Comparison of ENCODE assay signal across 15 mouse cellular contexts in the genomic region with DNA sequence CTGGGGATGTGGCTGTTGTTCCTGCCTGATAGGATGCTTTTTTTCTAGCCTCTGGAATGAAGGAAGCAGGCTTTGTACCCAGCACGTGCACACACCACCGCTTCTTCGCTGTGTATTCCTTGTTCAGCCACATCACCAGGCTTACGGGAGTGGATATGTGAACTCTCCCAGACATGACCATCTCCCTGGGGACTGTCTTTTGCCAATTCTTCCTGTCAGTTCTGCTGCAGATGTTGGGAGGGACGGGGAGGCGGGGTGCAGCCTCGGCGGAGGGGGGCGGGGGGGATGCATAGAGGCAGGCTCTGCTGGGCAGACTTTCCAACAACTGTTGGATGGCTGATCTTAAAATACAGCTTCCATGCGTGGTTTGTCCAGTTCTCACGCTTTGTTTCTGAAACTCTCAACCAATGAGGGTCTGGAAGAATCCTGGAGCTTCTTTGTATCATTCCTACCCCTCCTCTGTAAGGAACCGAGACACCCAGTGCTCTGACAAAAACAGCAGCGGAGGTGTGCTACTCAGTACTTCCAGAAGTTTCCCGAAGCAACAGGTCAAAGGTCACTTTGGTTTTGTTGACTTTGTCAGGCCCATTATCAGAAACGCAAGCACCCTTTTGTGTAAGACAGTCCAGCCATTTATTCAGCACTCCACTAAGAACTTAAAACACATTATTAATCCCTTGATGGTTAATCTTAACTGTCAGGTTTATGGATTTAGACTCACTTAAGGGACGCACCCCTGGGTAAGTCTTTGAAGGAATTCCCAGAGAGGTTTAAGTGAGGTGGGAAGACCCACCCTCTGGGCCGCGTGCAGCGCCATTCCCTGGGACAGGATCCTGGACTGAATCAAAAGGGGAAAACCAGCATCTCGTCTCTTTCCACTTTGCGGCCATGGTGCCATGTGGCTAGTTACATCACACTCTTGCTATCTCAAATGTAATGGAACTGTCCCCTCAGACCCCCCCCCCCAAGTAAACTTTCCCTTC.
A peak's percentile ranks its signal among the peaks of the same experiment; 100 is the strongest.
DNase-seq lines count a peak whose midpoint lies in the region; ATAC-seq and TF ChIP-seq lines count a peak whose summit lies in the region.
"Had no signal": no experiment of that assay in that cellular context is flagged by ENCODE, and none has a peak within 500 bp of the region (broad histone marks: within the 10 kb centered on the region; RNA-seq: fewer than 3 reads in every experiment).

No protein-coding gene starts in this region.

- no peaks in the 10 kb centered on the region for H3K9me3 ChIP-seq in lung, embryonic 14.5 days (ENCODE audit: low read depth, low read length)
- H3K9me3 ChIP-seq in heart, postnatal 0 days (replicated peaks; ENCODE audit: control insufficient read depth, low read length) = no peaks in the 10 kb centered on the region
- no peaks in the 10 kb centered on the region for H3K9me3 ChIP-seq in stomach, embryonic 14.5 days (ENCODE audit: control insufficient read depth, low read depth, low read length)
- H3K9me3 ChIP-seq: embryonic facial prominence, embryonic 13.5 days; heart, embryonic 15.5 days; limb, embryonic 15.5 days had no signal

- no peak overlapping the region for H3K9ac ChIP-seq in lung, embryonic 14.5 days
- no peak overlapping the region for H3K9ac ChIP-seq in heart, postnatal 0 days (replicated peaks; ENCODE audit: low read depth, low read length)
- H3K9ac ChIP-seq in stomach, embryonic 14.5 days (replicated peaks; ENCODE audit: low read depth, low read length) = no peak overlapping the region
- H3K9ac ChIP-seq: embryonic facial prominence, embryonic 13.5 days; heart, embryonic 15.5 days; limb, embryonic 15.5 days; neural tube, embryonic 13.5 days had no signal

- H3K4me1 ChIP-seq in lung, embryonic 14.5 days (ENCODE audit: insufficient read depth) = 0 out of 2 replicates have a peak, but pooled peaks cover 4% of the 10 kb centered on the region
- H3K4me1 ChIP-seq in lung, adult 2 months (ENCODE audit: control insufficient read depth, insufficient read depth, low read length) = no peaks in the 10 kb centered on the region
- H3K4me1 ChIP-seq in heart, postnatal 0 days (ENCODE audit: control insufficient read depth, insufficient read depth) = no peaks in the 10 kb centered on the region
- no peaks in the 10 kb centered on the region for H3K4me1 ChIP-seq in stomach, embryonic 14.5 days (ENCODE audit: control insufficient read depth, insufficient read depth, low read length)
- H3K4me1 ChIP-seq: heart, embryonic 15.5 days; megakaryocyte, embryonic 14.5 days; neural tube, embryonic 13.5 days had no signal

- TF ChIP-seq EP300 in heart, postnatal 0 days (IDR thresholded peaks at IDR 0.05; ENCODE audit: low read depth) = no peak

- H3K27me3 ChIP-seq in lung, embryonic 14.5 days (ENCODE audit: insufficient read depth, low read length) = no peaks in the 10 kb centered on the region
- no peaks in the 10 kb centered on the region for H3K27me3 ChIP-seq in heart, postnatal 0 days (ENCODE audit: control insufficient read depth, insufficient read depth, low read length)
- no peaks in the 10 kb centered on the region for H3K27me3 ChIP-seq in stomach, embryonic 14.5 days (ENCODE audit: control insufficient read depth, insufficient read depth, low read length)
- H3K27me3 ChIP-seq: embryonic facial prominence, embryonic 13.5 days; megakaryocyte, embryonic 14.5 days; neural tube, embryonic 13.5 days had no signal

- H3K4me2 ChIP-seq in lung, embryonic 14.5 days = 0 out of 2 replicates have a peak overlapping the region, but pooled peaks have one; percentile 5
- H3K4me2 ChIP-seq in heart, postnatal 0 days (ENCODE audit: low read depth, low read length) = no peak overlapping the region
- no peak overlapping the region for H3K4me2 ChIP-seq in stomach, embryonic 14.5 days (replicated peaks; ENCODE audit: low read depth, low read length)
- H3K4me2 ChIP-seq: embryonic facial prominence, embryonic 13.5 days; heart, embryonic 15.5 days; limb, embryonic 15.5 days; neural tube, embryonic 13.5 days had no signal

- TF ChIP-seq CTCF in lung, embryonic 14.5 days (IDR thresholded peaks at IDR 0.05; ENCODE audit: low read depth) = no peak
- TF ChIP-seq CTCF in lung, adult 2 months (IDR thresholded peaks at IDR 0.05; ENCODE audit: insufficient read depth, low read length) = no peak
- no peak for TF ChIP-seq CTCF in heart, postnatal 0 days (IDR thresholded peaks at IDR 0.05; ENCODE audit: low read depth)

- peak; percentile 44 for DNase-seq in embryo, embryonic 10 days (ENCODE audit: low spot score)
- DNase-seq in embryo, embryonic 9.5 days (ENCODE audit: extremely low spot score) = no peak
- peak; percentile 53 for DNase-seq in lung, embryonic 14.5 days
- DNase-seq in lung, adult 2 months = no peak
- peak; percentile 18 for DNase-seq in heart, postnatal 0 days (ENCODE audit: low spot score)
- no peak for DNase-seq in adrenal gland, postnatal 14 days
- DNase-seq in right cerebral cortex, postnatal 14 days = no peak
- DNase-seq: thymus, adult 18-20 months had no signal

- no peak for TF ChIP-seq POLR2A in lung, adult 2 months (IDR thresholded peaks at IDR 0.05; ENCODE audit: borderline replicate concordance, extremely low read depth, low read depth, low read length)

- ATAC-seq in lung, embryonic 14.5 days (ENCODE audit: insufficient read depth) = no peak; the same call in 1 of the 2 replicates
- ATAC-seq in heart, postnatal 0 days (ENCODE audit: insufficient read depth, low read depth) = no peak
- ATAC-seq in stomach, embryonic 14.5 days (ENCODE audit: insufficient number of reproducible peaks, insufficient read depth, low FRiP score, low read depth) = peak; percentile 49; the same call in 1 of the 2 replicates
- ATAC-seq: forebrain, embryonic 16.5 days had no signal

- H3K4me3 ChIP-seq in lung, embryonic 14.5 days (ENCODE audit: low read depth, low read length) = no peak overlapping the region
- no peak overlapping the region for H3K4me3 ChIP-seq in lung, adult 2 months (replicated peaks; ENCODE audit: extremely low read depth, low read depth, low read length)
- no peak overlapping the region for H3K4me3 ChIP-seq in heart, postnatal 0 days (ENCODE audit: low read depth, low read length)
- no peak overlapping the region for H3K4me3 ChIP-seq in stomach, embryonic 14.5 days (ENCODE audit: low read depth, low read length)
- H3K4me3 ChIP-seq: embryonic facial prominence, embryonic 13.5 days; heart, embryonic 15.5 days; limb, embryonic 15.5 days; megakaryocyte, embryonic 14.5 days; neural tube, embryonic 13.5 days had no signal

- H3K27ac ChIP-seq in lung, embryonic 14.5 days (ENCODE audit: low read depth) = no peak overlapping the region
- no peak overlapping the region for H3K27ac ChIP-seq in heart, postnatal 0 days (ENCODE audit: low read depth)
- no peak overlapping the region for H3K27ac ChIP-seq in stomach, embryonic 14.5 days (ENCODE audit: low read length)
- H3K27ac ChIP-seq: embryonic facial prominence, embryonic 13.5 days; heart, embryonic 15.5 days; limb, embryonic 15.5 days; neural tube, embryonic 13.5 days had no signal

- no peaks in the 10 kb centered on the region for H3K36me3 ChIP-seq in lung, embryonic 14.5 days (ENCODE audit: insufficient read depth)
- H3K36me3 ChIP-seq in heart, postnatal 0 days (replicated peaks; ENCODE audit: control insufficient read depth, insufficient read depth, low read length) = no peaks in the 10 kb centered on the region
- no peaks in the 10 kb centered on the region for H3K36me3 ChIP-seq in stomach, embryonic 14.5 days (ENCODE audit: control insufficient read depth, insufficient read depth, low read length)
- H3K36me3 ChIP-seq: embryonic facial prominence, embryonic 13.5 days; heart, embryonic 15.5 days; limb, embryonic 15.5 days; neural tube, embryonic 13.5 days had no signal

- 25% methylated on average over 21 of the region's 21 CpGs for WGBS in lung, embryonic 14.5 days
- WGBS in lung, adult 2 months = 56% methylated on average over 21 of the region's 21 CpGs
- 55% methylated on average over 20 of the region's 21 CpGs for WGBS in heart, postnatal 0 days
- WGBS in stomach, embryonic 14.5 days = 32% methylated on average over 21 of the region's 21 CpGs

Comparison
In these comparisons a context has a peak if more than half of its experiments do, and no peak if none do; other contexts are left out.
1. DNase-seq: peak in embryo, embryonic 10 days (single experiment), lung, embryonic 14.5 days (single experiment) and heart, postnatal 0 days (single experiment); none in embryo, embryonic 9.5 days (single experiment), lung, adult 2 months (single experiment), adrenal gland, postnatal 14 days (single experiment) and right cerebral cortex, postnatal 14 days (single experiment).